Mouse (Mus musculus) liver, embryonic 16.5 days (tissue): ENCODE results near the gene Csnk2b. TPM values are rescaled to one million over a fixed set of nuclear protein-coding genes. Genes with fewer than 3 reads are reported as not detected.
A peak's percentile ranks its signal among the peaks of the same experiment; 100 is the strongest.

ENCODE experiments used
- ATAC-seq: fragments of 200-750 bp; cut with Nextera tagmentation; 2 replicates; pipeline ENCODE4 v1.8.0; 2017; ENCODE audit warnings: low read depth, mild to moderate bottlenecking, moderate number of reproducible peaks, moderate library complexity
- H3K27ac ChIP-seq: fragments of 300-500 bp; sonication (generic); 2 replicates; pipeline ENCODE4 v1.5.1; 2014; ENCODE audit warnings: mild to moderate bottlenecking, low read length
- H3K27me3 ChIP-seq: fragments of 300-500 bp; sonication (generic); 2 replicates; pipeline ENCODE4 v1.6.1; 2014; ENCODE audit warnings: low read depth, low read length, mixed read lengths; ENCODE audit not compliant: control insufficient read depth, insufficient read depth
- H3K36me3 ChIP-seq: fragments of 300-500 bp; sonication (generic); 2 replicates; pipeline ENCODE4 v1.6.1; 2014; ENCODE audit warnings: mild to moderate bottlenecking; ENCODE audit not compliant: control insufficient read depth, insufficient read depth
- H3K4me1 ChIP-seq: fragments of 300-500 bp; sonication (generic); 2 replicates; pipeline ENCODE4 v1.6.1; 2014; ENCODE audit warnings: low read depth, low read length, mixed read lengths; ENCODE audit not compliant: control insufficient read depth
- H3K4me2 ChIP-seq: fragments of 300-500 bp; sonication (generic); 2 replicates; pipeline ENCODE4 v1.6.1; 2014; ENCODE audit warnings: low read depth, low read length, mixed read lengths
- H3K4me3 ChIP-seq: fragments of 300-500 bp; sonication (generic); 2 replicates; pipeline ENCODE4 v1.5.1; 2014; ENCODE audit warnings: low read depth, mild to moderate bottlenecking, low read length
- H3K9ac ChIP-seq: fragments of 300-500 bp; sonication (generic); 2 replicates; pipeline ENCODE4 v1.6.1; 2014; ENCODE audit warnings: low read depth, low read length
- H3K9me3 ChIP-seq: fragments of 300-500 bp; sonication (generic); replicated peaks from 2 replicates; pipeline ENCODE4 v1.6.1; 2016; ENCODE audit warnings: low read length; ENCODE audit not compliant: control insufficient read depth
- WGBS: fragments of 180-500 bp; shearing (Covaris S2); extraction: QIAGEN DNeasy Blood & Tissue Kit; methylation state at CpG from one replicate; pipeline ENCODE4 v1.1.7; 2014; ENCODE audit not compliant: insufficient replicate concordance; 5-methylcytosine and 5-hydroxymethylcytosine counted together
- polyA plus RNA-seq: library from polyadenylated mRNA; unstranded; fragments of >200 nt; fragmentation: Nextera tagmentation; extraction: Ambion mirVana; gene quantifications from 2 replicates; pipeline ENCODE4 v1.2.1, GENCODE M21; 2015

Csnk2b gene
- polyA plus RNA-seq, 1 experiment from 2014 or later: 115 TPM

GRCm38 (mm10) chr17:35115046-35116019, 6.5 kb downstream of the Csnk2b start, which contains the start of gene Ly6g5b:
TSS of gene Ly6g5b (minus strand) at chr17:35115428.
- Histone ChIP-seq H3K27ac (no peak within 1 kb of the TSS), H3K4me3 (no peak within 1 kb of the TSS), H3K4me2 (no peak within 1 kb of the TSS), H3K9ac (no peak within 1 kb of the TSS), H3K9me3 (no peaks in the 10 kb centered on the region), H3K36me3 (peaks cover 21% of the 10 kb centered on the region), H3K27me3 (no peaks in the 10 kb centered on the region), H3K4me1 (peaks cover 6% of the 10 kb centered on the region)
- ATAC-seq: 0 out of 2 replicates have a peak, but pooled peaks have one; percentile 17
- WGBS: 71% methylated on average over 8 of the region's 8 CpGs

DNA sequence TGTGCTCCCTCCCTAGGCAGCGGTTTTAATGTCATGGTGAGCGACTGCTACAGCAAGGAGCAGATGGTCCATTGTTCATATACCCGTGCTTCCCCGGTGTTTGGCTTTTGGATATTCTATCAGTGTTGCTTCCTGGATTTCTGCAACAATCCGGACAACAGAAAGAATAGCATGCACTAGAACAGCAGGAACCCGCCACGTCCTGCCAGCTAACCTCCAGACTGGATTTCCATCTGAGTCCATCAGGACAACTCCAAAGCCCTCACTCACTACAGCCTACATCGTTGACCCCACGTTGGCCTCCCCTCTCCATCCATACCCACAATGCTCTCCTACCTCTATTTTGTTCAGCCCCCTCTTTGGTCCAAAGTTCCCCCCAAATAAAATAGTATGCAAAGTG, 10.1 kb downstream of the Csnk2b start:
- H3K36me3 ChIP-seq: peaks cover 6% of the 10 kb centered on the region
- H3K4me1 ChIP-seq: no peaks in the 10 kb centered on the region
- ATAC-seq: no peak
- H3K27ac ChIP-seq: no peak overlapping the region
- no peaks in the 10 kb centered on the region for H3K27me3 ChIP-seq
- H3K9ac ChIP-seq: no peak overlapping the region
- WGBS: 62% methylated on average over 9 of the region's 9 CpGs
- no peak overlapping the region for H3K4me2 ChIP-seq
- no peaks in the 10 kb centered on the region for H3K9me3 ChIP-seq
- H3K4me3 ChIP-seq: no peak overlapping the region

GRCm38 (mm10) chr17:35108097-35108496, 13.8 kb downstream of the Csnk2b start, which contains the start of gene Ly6g5c:
TSS of gene Ly6g5c (plus strand) at chr17:35108279.
- ATAC-seq: no peak
- Histone ChIP-seq H3K9me3 (no peaks in the 10 kb centered on the region), H3K4me3 (no peak within 1 kb of the TSS), H3K27ac (no peak within 1 kb of the TSS), H3K4me1 (peaks cover 31% of the 10 kb centered on the region), H3K27me3 (no peaks in the 10 kb centered on the region), H3K9ac (no peak within 1 kb of the TSS), H3K4me2 (no peak within 1 kb of the TSS), H3K36me3 (no peaks in the 10 kb centered on the region; the same call in 1 of the 2 replicates)
- WGBS: 78% methylated on average over 6 of the region's 6 CpGs

DNA sequence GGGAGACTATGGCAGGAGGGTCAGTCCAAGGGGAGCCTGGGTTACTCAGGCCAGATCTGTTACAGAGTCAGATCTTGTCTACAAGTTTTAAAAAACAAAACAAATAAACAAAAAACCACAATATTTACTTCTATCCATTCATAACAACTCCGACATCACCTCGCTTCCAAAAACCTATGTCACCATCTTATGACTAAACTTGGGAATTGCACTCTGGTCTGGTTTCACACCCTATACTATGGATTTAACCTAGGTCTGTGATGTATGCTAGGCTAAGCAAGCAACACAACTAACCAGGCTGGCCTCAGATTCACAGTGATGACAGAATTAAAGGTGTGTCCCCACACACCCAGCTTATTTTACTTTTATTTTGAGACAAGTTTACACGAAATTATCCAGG, 15.3 kb downstream of the Csnk2b start:
- Histone ChIP-seq H3K36me3 (peaks cover 11% of the 10 kb centered on the region), H3K9me3 (no peaks in the 10 kb centered on the region), H3K27ac (no peak overlapping the region), H3K27me3 (no peaks in the 10 kb centered on the region), H3K4me2 (no peak overlapping the region), H3K9ac (no peak overlapping the region), H3K4me1 (peaks cover 38% of the 10 kb centered on the region), H3K4me3 (no peak overlapping the region)
- ATAC-seq: no peak
- 60% methylated on average over 3 of the region's 3 CpGs for WGBS

DNA sequence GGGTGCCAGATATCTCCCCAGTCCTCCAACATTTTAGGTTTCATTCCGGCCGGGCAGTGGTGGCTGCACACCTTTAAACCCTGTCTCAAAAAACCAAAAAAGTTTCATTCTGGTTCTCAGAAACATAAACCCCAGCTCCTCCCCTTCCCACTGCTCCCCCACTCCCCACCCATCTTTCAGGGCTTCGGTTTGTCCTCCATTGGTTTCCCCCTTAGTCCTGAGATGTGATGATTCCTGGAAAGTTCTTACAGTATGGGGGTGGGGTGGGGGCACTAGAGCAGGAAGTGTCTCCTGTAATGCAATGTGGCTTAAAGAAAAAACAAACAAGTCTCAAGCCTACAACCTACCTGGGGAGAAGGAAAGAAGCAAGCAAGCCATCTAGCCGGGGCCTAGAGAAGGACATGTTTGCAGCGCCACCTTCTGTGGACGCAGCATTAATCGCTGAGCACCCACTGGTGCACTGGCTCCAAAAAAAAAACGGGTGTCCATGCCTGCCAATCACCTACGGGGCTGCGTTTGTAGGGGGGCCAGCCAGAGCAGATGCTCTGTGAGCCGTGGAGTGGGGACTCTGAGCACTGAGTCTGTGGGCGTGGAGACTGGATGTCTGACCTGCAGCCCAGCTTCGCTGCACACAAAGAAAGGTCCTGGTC, 16.0 kb downstream of the Csnk2b start:
- Histone ChIP-seq H3K27me3 (no peaks in the 10 kb centered on the region), H3K4me3 (no peak overlapping the region), H3K4me1 (peaks cover 38% of the 10 kb centered on the region), H3K9me3 (no peaks in the 10 kb centered on the region), H3K9ac (peak overlapping the region; percentile 21; the same call in 1 of the 2 replicates), H3K36me3 (peaks cover 18% of the 10 kb centered on the region), H3K27ac (peak overlapping the region; percentile 70), H3K4me2 (0 out of 2 replicates have a peak overlapping the region, but pooled peaks have one; percentile 9)
- no peak for ATAC-seq
- 25% methylated on average over 13 of the region's 13 CpGs for WGBS

GRCm38 (mm10) chr17:35104754-35105153, 17.1 kb downstream of the Csnk2b start:
- no peak overlapping the region for H3K4me3 ChIP-seq
- peaks cover 38% of the 10 kb centered on the region for H3K4me1 ChIP-seq
- no peaks in the 10 kb centered on the region for H3K9me3 ChIP-seq
- ATAC-seq: peak; percentile 88
- no peaks in the 10 kb centered on the region for H3K27me3 ChIP-seq
- H3K4me2 ChIP-seq: peak overlapping the region; percentile 46
- H3K9ac ChIP-seq: peak overlapping the region; percentile 43; the same call in 1 of the 2 replicates
- peak overlapping the region; percentile 83 for H3K27ac ChIP-seq
- WGBS: 32% methylated on average over 6 of the region's 6 CpGs
- peaks cover 23% of the 10 kb centered on the region for H3K36me3 ChIP-seq

- Histone ChIP-seq H3K27ac (peak overlapping the region; percentile 83), H3K4me1 (peaks cover 38% of the 10 kb centered on the region), H3K9ac (peak overlapping the region; percentile 43), H3K4me2 (peak overlapping the region; percentile 46; the same call in 1 of the 2 replicates), H3K27me3 (no peaks in the 10 kb centered on the region), H3K36me3 (peaks cover 27% of the 10 kb centered on the region), H3K4me3 (no peak overlapping the region), H3K9me3 (no peaks in the 10 kb centered on the region)
- ATAC-seq: no peak
- 66% methylated on average over 7 of the region's 7 CpGs for WGBS
Observed at GRCm38 (mm10) chr17:35104079-35104478, 17.8 kb downstream of the Csnk2b start.

- Histone ChIP-seq H3K9me3 (no peaks in the 10 kb centered on the region), H3K27me3 (no peaks in the 10 kb centered on the region), H3K4me2 (no peak overlapping the region; the same call in 1 of the 2 replicates), H3K36me3 (peaks cover 29% of the 10 kb centered on the region), H3K4me3 (no peak overlapping the region), H3K27ac (peak overlapping the region; percentile 83), H3K9ac (no peak overlapping the region; the same call in 1 of the 2 replicates), H3K4me1 (peaks cover 38% of the 10 kb centered on the region)
- WGBS: 43% methylated on average over 6 of the region's 6 CpGs
- ATAC-seq: peak; percentile 30
Observed at GRCm38 (mm10) chr17:35103221-35103690, 18.6 kb downstream of the Csnk2b start.
